Mouse (Mus musculus) ES-Bruce4 (cell line): Measurements from ENCODE around the gene Ccdc103.

Experiments
- CTCF ChIP-seq: IDR thresholded peaks from one replicate; pipeline ENCODE4 v1.8.1; 2011; ENCODE audit warnings: low read depth, low read length
- POLR2A ChIP-seq: IDR thresholded peaks from one replicate; pipeline ENCODE4 v1.8.1; 2011; ENCODE audit warnings: low read length; ENCODE audit not compliant: insufficient read depth

DNA sequence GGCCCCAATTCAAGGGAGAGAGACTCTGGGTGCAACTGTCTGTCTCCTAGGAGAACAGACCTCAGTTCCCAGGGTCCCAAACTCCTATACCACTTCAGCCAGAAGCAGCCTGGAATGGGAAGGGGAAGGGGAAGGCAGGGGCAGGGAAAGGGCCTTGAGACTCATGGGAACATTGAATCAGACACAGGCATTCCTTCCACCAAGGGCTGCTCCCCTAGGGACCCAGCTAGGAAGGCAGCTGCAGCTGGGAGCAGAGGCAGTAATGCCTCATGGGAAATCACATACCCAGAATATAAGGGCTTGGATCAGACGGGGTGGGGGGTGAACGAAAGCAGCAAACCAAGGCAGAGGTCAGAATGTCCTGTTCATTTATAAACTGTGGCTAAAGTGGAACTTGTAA lies 42.9 kb upstream of the Ccdc103 start:
- TF ChIP-seq CTCF: no peak
- no peak for TF ChIP-seq POLR2A
